Mouse (Mus musculus) intestine, embryonic 14.5 days (tissue): ENCODE results near the gene Mtch1. TPM values are rescaled to one million over a fixed set of nuclear protein-coding genes. Genes with fewer than 3 reads are reported as not detected.
A peak's percentile ranks its signal among the peaks of the same experiment; 100 is the strongest.
"Not testable (repeated sequence)": the region's sequence is repeated elsewhere in the genome, so short reads cannot be mapped to it uniquely, and the experiment has no call there.

Source experiments
- ATAC-seq: fragments of 200-750 bp; cut with Nextera tagmentation; replicated peaks from 2 replicates; pipeline ENCODE4 v1.8.0; 2017; ENCODE audit warnings: low read depth, moderate number of reproducible peaks, moderate TSS enrichment, moderate library complexity; ENCODE audit not compliant: low FRiP score, low TSS enrichment
- DNase-seq: peaks from one replicate; pipeline ENCODE4 v3.0.0-alpha.2; 2018; ENCODE audit warnings: low spot score
- H3K27ac ChIP-seq: fragments of 300-500 bp; sonication (generic); 2 replicates; pipeline ENCODE4 v1.5.1; 2014; ENCODE audit warnings: low read depth, mild to moderate bottlenecking, control low read depth
- H3K27me3 ChIP-seq: fragments of 300-500 bp; sonication (generic); replicated peaks from 2 replicates; pipeline ENCODE4 v1.6.1; 2014; ENCODE audit warnings: low read length, control low read depth; ENCODE audit not compliant: control insufficient read depth, insufficient read depth
- H3K36me3 ChIP-seq: fragments of 300-500 bp; sonication (generic); 2 replicates; pipeline ENCODE4 v1.6.1; 2014; ENCODE audit warnings: low read length, control low read depth; ENCODE audit not compliant: control insufficient read depth, insufficient read depth
- H3K4me1 ChIP-seq: fragments of 300-500 bp; sonication (generic); replicated peaks from 2 replicates; pipeline ENCODE4 v1.6.1; 2014; ENCODE audit warnings: low read length, control low read depth, mixed read lengths; ENCODE audit not compliant: control insufficient read depth, insufficient read depth
- H3K4me2 ChIP-seq: fragments of 300-500 bp; sonication (generic); 2 replicates; pipeline ENCODE4 v1.6.1; 2014; ENCODE audit warnings: low read length
- H3K4me3 ChIP-seq: fragments of 300-500 bp; sonication (generic); 2 replicates; pipeline ENCODE4 v1.5.1; 2014; ENCODE audit warnings: low read depth, low read length, control low read depth, mixed read lengths
- H3K9ac ChIP-seq: fragments of 300-500 bp; sonication (generic); 2 replicates; pipeline ENCODE4 v1.6.1; 2014; ENCODE audit warnings: mild to moderate bottlenecking, low read length
- H3K9me3 ChIP-seq: fragments of 300-500 bp; sonication (generic); 2 replicates; pipeline ENCODE4 v1.6.1; 2016; ENCODE audit warnings: low read length, control low read depth; ENCODE audit not compliant: control insufficient read depth
- WGBS: fragments of 180-500 bp; shearing (Covaris S2); extraction: QIAGEN DNeasy Blood & Tissue Kit; methylation state at CpG from one replicate; pipeline ENCODE4 v1.1.7; 2014; 5-methylcytosine and 5-hydroxymethylcytosine counted together
- polyA plus RNA-seq: library from polyadenylated mRNA; unstranded; fragments of >200 nt; fragmentation: Nextera tagmentation; extraction: Ambion mirVana; gene quantifications from 2 replicates; pipeline ENCODE4 v1.2.1, GENCODE M21; 2014

The Mtch1 gene
- polyA plus RNA-seq, 1 experiment from 2014 or later: 324 TPM

DNA sequence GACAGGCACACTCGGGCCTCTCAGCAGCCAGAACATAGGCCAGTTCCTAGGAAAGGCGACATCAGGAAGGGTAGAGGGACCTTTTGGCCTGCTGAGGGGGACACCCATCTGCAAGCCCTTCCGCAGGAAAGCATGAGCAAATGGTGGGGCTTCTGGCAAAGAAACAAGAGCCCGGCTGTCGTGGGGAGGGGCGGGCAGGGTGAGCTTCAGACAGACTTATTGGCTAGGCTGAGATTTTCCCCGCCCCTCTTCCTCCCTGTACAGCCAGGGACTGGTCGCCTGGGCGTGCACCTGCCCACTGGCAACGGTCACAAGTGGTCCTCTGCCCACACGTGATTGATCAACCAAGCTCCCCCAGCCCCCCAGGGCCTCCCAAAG is 8.7 kb upstream of the Mtch1 start:
- no peaks in the 10 kb centered on the region for H3K27me3 ChIP-seq
- H3K4me1 ChIP-seq: peaks cover 23% of the 10 kb centered on the region
- peak overlapping the region; percentile 29 for H3K4me3 ChIP-seq
- H3K4me2 ChIP-seq: peak overlapping the region; percentile 47
- peak; percentile 87 for DNase-seq
- H3K9me3 ChIP-seq: no peaks in the 10 kb centered on the region
- peak; percentile 88 for ATAC-seq
- H3K9ac ChIP-seq: peak overlapping the region; percentile 32
- peak overlapping the region; percentile 90 for H3K27ac ChIP-seq
- WGBS: under 1% methylated on average over 11 of the region's 11 CpGs
- no peaks in the 10 kb centered on the region for H3K36me3 ChIP-seq

DNA sequence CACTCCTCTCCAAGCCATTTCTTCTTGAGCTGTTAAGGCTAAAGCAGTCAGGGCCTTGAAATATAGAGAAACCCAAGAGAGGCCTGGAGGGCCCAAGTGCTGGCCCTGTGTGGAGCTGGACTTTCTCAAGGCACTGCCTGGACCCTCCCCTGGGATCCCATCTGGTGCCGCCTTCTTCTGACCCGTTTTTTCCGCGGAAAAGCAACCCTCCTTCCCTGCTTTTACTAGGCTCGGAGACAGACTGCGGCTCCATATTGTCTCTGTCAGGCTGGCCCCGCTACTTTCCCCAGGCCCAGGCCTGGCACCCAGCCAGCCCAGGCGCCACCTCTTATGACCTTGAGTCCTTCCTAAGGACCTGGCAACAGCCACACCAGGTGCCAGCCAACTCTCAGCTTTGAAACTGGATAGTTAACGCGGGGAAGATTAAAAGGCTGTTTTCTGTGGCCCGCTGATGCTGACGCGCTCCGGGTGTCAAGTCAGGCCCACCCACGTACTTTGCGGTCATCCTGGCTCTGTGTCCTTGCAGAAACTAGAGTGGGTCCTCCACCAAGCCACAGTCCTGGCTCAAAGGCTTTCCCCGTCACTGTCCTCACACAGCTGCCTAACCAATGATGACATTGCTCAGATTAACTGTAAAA is 8.2 kb upstream of the Mtch1 start:
- Histone ChIP-seq H3K9ac (peak overlapping the region; percentile 32), H3K36me3 (no peaks in the 10 kb centered on the region), H3K4me1 (peaks cover 23% of the 10 kb centered on the region), H3K27me3 (no peaks in the 10 kb centered on the region), H3K27ac (peak overlapping the region; percentile 90), H3K9me3 (no peaks in the 10 kb centered on the region), H3K4me3 (peak overlapping the region; percentile 29), H3K4me2 (peak overlapping the region; percentile 47)
- 22% methylated on average over 17 of the region's 17 CpGs for WGBS
- DNase-seq (peak; percentile 72), ATAC-seq (peak; percentile 62)

DNA sequence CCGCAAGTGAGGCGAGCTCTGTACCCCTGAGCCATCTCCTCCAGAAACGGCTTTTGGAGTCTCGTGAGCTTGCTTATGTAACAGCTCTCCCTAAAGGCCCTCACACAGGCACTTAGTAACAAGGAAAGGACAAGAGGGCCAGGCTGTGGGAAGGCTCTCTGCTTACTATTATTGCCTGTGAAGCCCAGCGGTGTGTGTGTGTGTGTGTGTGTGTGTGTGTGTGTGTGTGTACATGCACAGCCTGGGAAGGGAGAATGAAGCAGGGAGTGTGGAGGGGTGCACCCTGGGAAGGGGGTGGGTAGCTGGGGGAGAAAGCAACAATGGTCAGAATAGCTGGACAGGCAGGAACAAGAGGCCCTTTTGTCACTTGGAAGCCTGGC is 7.7 kb upstream of the Mtch1 start:
- Histone ChIP-seq H3K9me3 (no peaks in the 10 kb centered on the region), H3K27me3 (no peaks in the 10 kb centered on the region), H3K36me3 (no peaks in the 10 kb centered on the region), H3K4me3 (no peak overlapping the region), H3K4me2 (no peak overlapping the region), H3K27ac (peak overlapping the region; percentile 90), H3K9ac (no peak overlapping the region), H3K4me1 (peaks cover 23% of the 10 kb centered on the region)
- 29% methylated on average over 5 of the region's 5 CpGs for WGBS
- ATAC-seq: peak; percentile 12; the same call in 1 of the 2 replicates
- no peak for DNase-seq

DNA sequence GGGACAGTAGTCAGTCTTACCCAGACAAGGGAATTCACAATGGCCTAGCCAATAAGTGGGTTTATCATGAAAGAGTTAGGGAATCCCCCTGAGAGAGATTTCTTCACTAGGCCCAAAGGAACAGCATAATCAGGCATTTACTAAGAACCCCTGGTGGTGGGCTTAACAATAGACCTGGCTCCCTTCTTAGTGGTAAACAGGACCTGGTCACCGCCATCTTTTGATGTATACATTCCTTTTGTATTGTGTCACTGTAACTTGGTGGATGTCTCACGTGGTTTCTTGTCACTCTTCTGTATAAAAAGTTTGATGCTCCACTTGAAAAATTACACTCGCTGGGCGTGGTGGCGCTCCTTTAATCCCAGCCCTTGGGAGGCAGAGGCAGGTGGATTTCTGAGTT is 3.3 kb upstream of the Mtch1 start:
- not testable (repeated sequence) for H3K9ac ChIP-seq, ATAC-seq, H3K4me3 ChIP-seq, H3K27me3 ChIP-seq, H3K4me2 ChIP-seq, H3K27ac ChIP-seq, DNase-seq, H3K36me3 ChIP-seq, H3K9me3 ChIP-seq
- WGBS: 78% methylated on average over 5 of the region's 5 CpGs
- peaks cover 24% of the 10 kb centered on the region for H3K4me1 ChIP-seq

DNA sequence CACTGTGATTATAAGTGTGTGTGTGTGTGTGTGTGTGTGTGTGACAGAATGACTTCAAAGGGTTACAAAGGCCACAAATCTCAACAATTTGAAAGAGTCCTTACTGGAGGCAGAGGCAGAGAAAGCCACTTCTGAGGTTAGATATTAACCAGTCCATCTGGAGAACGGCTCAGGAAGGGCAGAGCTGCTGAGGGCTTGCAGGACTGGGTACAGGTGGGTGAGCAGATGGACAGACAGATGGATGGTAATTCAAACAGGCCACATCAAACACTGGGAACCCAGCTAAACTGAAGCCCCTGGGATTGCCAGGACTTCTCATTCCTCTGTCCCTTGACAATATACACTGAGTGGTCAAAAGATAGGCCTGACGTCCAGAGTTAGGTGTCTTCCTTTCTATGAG is 1.3 kb upstream of the Mtch1 start:
- Histone ChIP-seq H3K4me2 (no peak overlapping the region), H3K4me1 (peaks cover 16% of the 10 kb centered on the region), H3K27ac (no peak overlapping the region), H3K36me3 (peaks cover 9% of the 10 kb centered on the region; the same call in 1 of the 2 replicates), H3K9ac (no peak overlapping the region), H3K9me3 (no peaks in the 10 kb centered on the region), H3K4me3 (no peak overlapping the region), H3K27me3 (no peaks in the 10 kb centered on the region)
- DNase-seq (no peak), ATAC-seq (no peak)
- WGBS: 71% methylated on average over 2 of the region's 2 CpGs

DNA sequence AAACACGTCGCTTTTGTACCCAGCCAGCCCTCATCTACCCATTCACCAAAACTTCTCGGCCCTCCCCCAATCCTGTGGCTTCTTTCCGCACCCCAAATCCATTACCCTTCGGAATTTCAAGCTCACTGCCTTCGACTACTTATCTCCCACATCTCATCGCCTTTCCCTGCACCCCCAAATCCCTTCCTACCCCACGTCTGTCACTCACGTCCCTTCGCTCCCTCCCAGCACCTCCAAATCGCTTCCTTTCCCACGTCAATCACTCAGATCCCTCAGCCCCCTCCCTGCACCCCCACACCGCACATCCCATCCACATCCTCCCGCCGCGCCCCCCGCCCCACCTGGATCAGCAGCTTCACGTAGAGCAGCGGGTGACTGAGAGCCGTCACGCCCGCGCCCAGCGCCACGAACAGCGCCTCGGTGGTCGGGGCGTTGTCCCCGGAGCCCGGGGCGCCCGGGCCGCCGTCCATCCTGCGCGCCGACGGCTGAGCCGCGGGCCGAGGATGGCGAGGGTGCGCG is 549 bp downstream of the Mtch1 start:
- under 1% methylated on average over 45 of the region's 45 CpGs for WGBS
- ATAC-seq: peak; percentile 41
- DNase-seq: peak; percentile 65

DNA sequence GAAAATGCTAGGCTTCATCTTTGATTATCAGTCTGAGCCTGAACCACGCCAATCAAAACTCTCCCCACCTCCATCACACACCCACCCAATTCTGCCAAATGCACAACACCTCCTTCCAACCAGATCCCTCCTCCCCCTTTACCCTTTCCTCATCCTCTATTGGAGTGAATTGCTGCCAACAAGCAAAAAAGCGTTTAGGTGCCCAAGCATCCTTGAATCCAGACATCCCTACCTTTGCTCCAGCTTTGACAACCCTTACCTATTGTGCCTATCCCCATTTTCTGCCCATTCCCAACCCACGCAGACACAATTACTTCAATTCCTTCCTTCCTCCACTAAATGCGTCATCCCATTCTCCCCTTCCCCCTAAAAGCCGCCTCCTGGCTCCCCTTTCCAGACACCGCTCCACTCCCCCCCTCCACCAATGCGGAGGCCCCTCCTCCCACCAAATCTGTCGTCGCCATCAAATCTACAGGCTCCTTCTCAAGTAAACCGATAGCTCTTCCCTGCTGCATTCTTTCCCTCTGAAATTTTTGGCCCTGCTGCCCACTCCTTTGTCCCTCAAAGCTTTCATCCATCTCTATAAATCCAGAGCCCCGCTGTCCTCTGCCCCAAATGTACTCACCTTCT is 1.1 kb downstream of the Mtch1 start:
- peaks cover 19% of the 10 kb centered on the region for H3K36me3 ChIP-seq
- no peaks in the 10 kb centered on the region for H3K9me3 ChIP-seq
- peak overlapping the region; percentile 82 for H3K4me3 ChIP-seq
- WGBS: 6% methylated on average over 11 of the region's 11 CpGs
- H3K27ac ChIP-seq: peak overlapping the region; percentile 88
- peaks cover 26% of the 10 kb centered on the region for H3K4me1 ChIP-seq
- peak overlapping the region; percentile 88 for H3K9ac ChIP-seq
- H3K4me2 ChIP-seq: peak overlapping the region; percentile 66
- DNase-seq (peak; percentile 65), ATAC-seq (no peak)
- no peaks in the 10 kb centered on the region for H3K27me3 ChIP-seq

More for the DNA sequence above, 549 bp downstream of the Mtch1 start:
- no peaks in the 10 kb centered on the region for H3K9me3 ChIP-seq
- no peaks in the 10 kb centered on the region for H3K27me3 ChIP-seq
- peak overlapping the region; percentile 82 for H3K4me3 ChIP-seq
- peak overlapping the region; percentile 66 for H3K4me2 ChIP-seq
- H3K36me3 ChIP-seq: peaks cover 19% of the 10 kb centered on the region
- H3K4me1 ChIP-seq: peaks cover 20% of the 10 kb centered on the region
- peak overlapping the region; percentile 88 for H3K9ac ChIP-seq
- peak overlapping the region; percentile 88 for H3K27ac ChIP-seq

DNA sequence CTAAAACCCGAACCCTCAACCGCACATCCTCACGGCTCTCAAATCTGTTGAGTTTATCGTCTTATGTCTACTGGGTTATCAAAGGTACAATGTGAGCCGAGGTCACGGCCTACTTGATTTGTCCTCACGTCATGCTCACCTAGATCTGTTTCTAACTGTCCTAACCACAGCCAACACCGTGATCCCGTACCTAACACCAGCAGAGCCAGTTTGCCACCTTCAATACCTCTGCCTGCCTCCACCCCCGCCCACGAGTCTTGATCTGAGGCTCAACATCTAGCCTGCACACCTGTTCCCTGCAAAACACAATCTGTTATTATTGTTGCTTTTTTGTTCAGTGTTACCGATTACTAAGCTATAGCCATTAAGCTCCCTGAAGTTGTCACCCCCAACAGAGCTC is 2.5 kb downstream of the Mtch1 start:
- H3K4me2 ChIP-seq: no peak overlapping the region; the same call in 1 of the 2 replicates

More for the DNA sequence above, 2.5 kb downstream of the Mtch1 start:
- no peak for ATAC-seq
- Histone ChIP-seq H3K9me3 (no peaks in the 10 kb centered on the region), H3K4me1 (peaks cover 36% of the 10 kb centered on the region), H3K27ac (no peak overlapping the region), H3K9ac (no peak overlapping the region), H3K4me3 (no peak overlapping the region), H3K36me3 (peaks cover 21% of the 10 kb centered on the region), H3K27me3 (no peaks in the 10 kb centered on the region)
- 92% methylated on average over 12 of the region's 12 CpGs for WGBS
- DNase-seq: no peak
